Mouse (Mus musculus) hindbrain, postnatal 0 days (tissue): ENCODE data around the gene Ddx39. TPM values are rescaled to one million over a fixed set of nuclear protein-coding genes. Genes with fewer than 3 reads are reported as not detected.

Source experiments
- ATAC-seq: fragments of 200-750 bp; cut with Nextera tagmentation; 2 replicates; pipeline ENCODE4 v1.8.0; 2017; ENCODE audit warnings: mild to moderate bottlenecking, moderate TSS enrichment, moderate library complexity
- DNase-seq: peaks from one replicate; pipeline ENCODE4 v3.0.0-alpha.2; 2015; ENCODE audit warnings: low spot score
- H3K27ac ChIP-seq: fragments of 300-500 bp; sonication (generic); 2 replicates; pipeline ENCODE4 v1.5.1; 2014; ENCODE audit warnings: mild to moderate bottlenecking
- H3K27me3 ChIP-seq: fragments of 300-500 bp; sonication (generic); 2 replicates; pipeline ENCODE4 v1.6.1; 2014; ENCODE audit warnings: low read length, mixed read lengths; ENCODE audit not compliant: insufficient read depth
- H3K36me3 ChIP-seq: fragments of 300-500 bp; sonication (generic); 2 replicates; pipeline ENCODE4 v1.6.1; 2014; ENCODE audit warnings: low read length, mixed read lengths; ENCODE audit not compliant: insufficient read depth
- H3K4me1 ChIP-seq: fragments of 300-500 bp; sonication (generic); 2 replicates; pipeline ENCODE4 v1.6.1; 2014; ENCODE audit warnings: antibody characterized with exemption, low read length, mixed read lengths; ENCODE audit not compliant: insufficient read depth
- H3K4me2 ChIP-seq: fragments of 300-500 bp; sonication (generic); 2 replicates; pipeline ENCODE4 v1.6.1; 2014; ENCODE audit warnings: low read depth, mild to moderate bottlenecking, low read length, moderate library complexity, mixed read lengths
- H3K4me3 ChIP-seq: fragments of 300-500 bp; sonication (generic); 2 replicates; pipeline ENCODE4 v1.5.1; 2014; ENCODE audit warnings: low read length
- H3K9ac ChIP-seq: fragments of 300-500 bp; sonication (generic); replicated peaks from 2 replicates; pipeline ENCODE4 v1.6.1; 2014; ENCODE audit warnings: mild to moderate bottlenecking, low read length, moderate library complexity, mixed read lengths
- H3K9me3 ChIP-seq: fragments of 300-500 bp; sonication (generic); 2 replicates; pipeline ENCODE4 v1.6.1; 2016; ENCODE audit warnings: low read length, mixed read lengths
- CTCF ChIP-seq: IDR thresholded peaks from 2 replicates; pipeline ENCODE4 v1.5.1; 2016; ENCODE audit warnings: antibody characterized with exemption, control low read depth, low read depth
- WGBS: fragments of 180-500 bp; shearing (Covaris S2); extraction: QIAGEN DNeasy Blood & Tissue Kit; methylation state at CpG from one replicate; pipeline ENCODE4 v1.1.7; 2014; 5-methylcytosine and 5-hydroxymethylcytosine counted together
- polyA plus RNA-seq: library from polyadenylated mRNA; unstranded; fragments of >200 nt; fragmentation: Nextera tagmentation; extraction: Ambion mirVana; gene quantifications from 2 replicates; pipeline ENCODE4 v1.2.1, GENCODE M21; 2015
- total RNA-seq: library from RNA; depleted of rRNA; stranded (reverse); fragments of >200 nt; gene quantifications from 2 replicates; pipeline ENCODE4 v1.2.3, GENCODE M21; 2014; rRNA removed

Ddx39 gene
- total RNA-seq (36.2 and 44.6 TPM in 2 replicates), polyA plus RNA-seq (72.3 and 75.9 TPM in 2 replicates)

- H3K27ac ChIP-seq, result peak within 1 kb of the TSS; percentile 93
- H3K9me3 ChIP-seq, result no peaks in the 10 kb centered on the region
- 0 out of 2 replicates have a peak, but pooled peaks cover 10% of the 10 kb centered on the region for H3K4me1 ChIP-seq
- H3K4me2 ChIP-seq, result peak within 1 kb of the TSS; percentile 85
- no peaks in the 10 kb centered on the region for H3K27me3 ChIP-seq
- WGBS, result under 1% methylated on average over 59 of the region's 63 CpGs
- peak within 1 kb of the TSS; percentile 94 for H3K4me3 ChIP-seq
- H3K36me3 ChIP-seq, result peaks cover 1% of the 10 kb centered on the region; the same call in 1 of the 2 replicates
- DNase-seq, result peak; percentile 98
- peak within 1 kb of the TSS; percentile 84 for H3K9ac ChIP-seq
- 0 out of 2 replicates have a peak, but pooled peaks have one; percentile 7 for TF ChIP-seq CTCF
- ATAC-seq, result peak; percentile 100
Observed at GRCm38 (mm10) chr8:83715031-83715690, at the start of gene Ddx39. Gene Ddx39 (plus strand): TSS chr8:83715177.

DNA sequence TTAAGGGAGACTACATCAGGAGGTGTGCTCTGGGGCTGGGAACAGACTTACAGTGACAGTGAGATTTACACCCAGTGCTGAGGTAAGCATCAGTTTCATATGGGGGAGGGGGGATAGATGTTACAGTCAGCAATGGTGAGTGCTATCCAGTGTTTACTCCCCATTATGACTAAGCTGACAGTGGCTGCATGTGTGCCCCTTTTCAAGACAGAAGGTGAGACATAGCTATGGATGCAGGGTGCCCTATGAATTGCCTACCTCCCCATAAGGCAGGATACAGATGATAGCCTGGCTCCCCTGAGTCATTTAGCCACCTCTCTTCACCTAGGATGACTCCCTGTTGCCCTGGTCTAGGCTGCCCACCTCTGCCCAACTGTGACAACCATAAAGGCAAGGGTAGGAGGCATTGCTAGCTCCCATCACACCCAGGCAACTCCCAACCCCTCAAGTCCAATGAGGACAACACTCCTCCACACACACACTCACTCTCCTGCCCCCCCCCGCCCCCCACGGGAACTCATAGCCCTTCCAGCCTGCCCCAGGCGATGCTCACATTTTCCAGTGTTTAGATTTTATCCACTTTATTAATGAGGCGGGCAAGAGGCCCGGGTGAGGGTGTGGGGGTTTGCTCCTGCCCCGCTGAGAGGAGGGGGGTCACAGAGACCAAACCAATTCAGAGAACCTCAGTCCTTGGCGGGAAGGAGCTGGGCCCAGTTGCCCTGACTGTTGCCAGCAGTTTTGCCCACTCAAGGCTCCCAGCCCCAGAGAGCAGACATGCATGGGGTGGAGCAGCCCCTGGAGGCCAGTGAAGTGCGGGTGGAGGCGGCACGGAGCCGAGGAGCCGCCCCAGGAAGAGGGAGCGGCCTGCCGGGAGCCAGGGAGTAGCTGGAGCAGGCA is 48.8 kb upstream of the Ddx39 start, which contains the start of gene Ptger1:
Gene Ptger1, plus strand, starts transcription at position 710 of the 897 bp plus-strand sequence.
- Histone ChIP-seq H3K4me1 (peaks cover 18% of the 10 kb centered on the region), H3K9ac (no peak within 1 kb of the TSS), H3K27me3 (no peaks in the 10 kb centered on the region), H3K4me2 (no peak within 1 kb of the TSS), H3K27ac (0 out of 2 replicates have a peak within 1 kb of the TSS, but pooled peaks have one; percentile 12), H3K9me3 (no peaks in the 10 kb centered on the region), H3K36me3 (peaks cover 19% of the 10 kb centered on the region), H3K4me3 (no peak within 1 kb of the TSS)
- no peak for TF ChIP-seq CTCF
- WGBS, result 21% methylated on average over 14 of the region's 14 CpGs
- DNase-seq, result no peak
- peak; percentile 19 for ATAC-seq

DNA sequence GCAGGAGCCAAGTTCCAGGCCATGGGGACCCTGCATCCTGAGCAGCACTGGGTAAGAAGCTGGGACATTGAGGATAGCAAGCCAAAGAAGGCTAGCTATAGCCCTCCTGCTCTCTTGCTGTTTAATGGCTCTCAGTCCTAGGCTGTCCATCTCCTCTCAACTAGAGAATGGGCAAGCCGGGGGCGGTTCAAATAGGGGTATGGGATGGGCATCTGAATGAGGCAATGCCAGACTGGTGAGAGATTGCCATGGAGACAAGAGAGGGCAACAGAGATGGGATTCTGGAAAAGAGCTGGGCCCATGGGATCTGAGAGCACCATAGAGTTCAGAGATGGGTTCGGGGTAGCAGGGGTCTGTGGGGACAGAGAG is 48.1 kb upstream of the Ddx39 start:
- DNase-seq (no peak), ATAC-seq (0 out of 2 replicates have a peak, but pooled peaks have one; percentile 18)
- Histone ChIP-seq H3K4me3 (no peak overlapping the region), H3K4me1 (peaks cover 15% of the 10 kb centered on the region; the same call in 1 of the 2 replicates), H3K36me3 (peaks cover 25% of the 10 kb centered on the region), H3K9ac (no peak overlapping the region), H3K4me2 (no peak overlapping the region), H3K27ac (0 out of 2 replicates have a peak overlapping the region, but pooled peaks have one; percentile 12), H3K9me3 (no peaks in the 10 kb centered on the region), H3K27me3 (no peaks in the 10 kb centered on the region)
- WGBS, result 77% methylated on average over 3 of the region's 3 CpGs
- no peak for TF ChIP-seq CTCF

DNA sequence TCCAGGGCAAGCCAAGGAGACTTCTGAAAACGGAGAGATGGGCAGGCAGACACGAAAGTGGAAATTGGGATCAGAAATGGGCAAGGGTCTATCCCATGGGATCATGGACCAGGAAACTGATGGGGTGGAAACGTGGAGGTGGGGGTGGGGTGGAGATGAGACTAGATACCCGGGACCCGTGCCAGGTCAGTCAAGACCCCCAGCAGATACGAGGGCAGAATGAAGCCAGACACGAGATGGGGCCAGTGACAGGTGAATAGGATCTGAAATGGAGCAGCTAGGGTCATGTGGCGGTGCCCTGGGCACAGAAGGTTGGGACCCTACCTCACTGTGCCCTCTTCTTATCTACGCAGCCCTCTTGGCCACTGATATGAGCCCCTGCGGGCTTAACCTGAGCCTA is 47.5 kb upstream of the Ddx39 start:
- 70% methylated on average over 10 of the region's 10 CpGs for WGBS
- Histone ChIP-seq H3K9me3 (no peaks in the 10 kb centered on the region), H3K4me1 (peaks cover 13% of the 10 kb centered on the region; the same call in 1 of the 2 replicates), H3K27ac (0 out of 2 replicates have a peak overlapping the region, but pooled peaks have one; percentile 12), H3K27me3 (no peaks in the 10 kb centered on the region), H3K4me3 (no peak overlapping the region), H3K4me2 (no peak overlapping the region), H3K36me3 (peaks cover 30% of the 10 kb centered on the region), H3K9ac (no peak overlapping the region)
- peak; percentile 0; the same call in 1 of the 2 replicates for ATAC-seq
- no peak for DNase-seq
- TF ChIP-seq CTCF, result no peak

DNA sequence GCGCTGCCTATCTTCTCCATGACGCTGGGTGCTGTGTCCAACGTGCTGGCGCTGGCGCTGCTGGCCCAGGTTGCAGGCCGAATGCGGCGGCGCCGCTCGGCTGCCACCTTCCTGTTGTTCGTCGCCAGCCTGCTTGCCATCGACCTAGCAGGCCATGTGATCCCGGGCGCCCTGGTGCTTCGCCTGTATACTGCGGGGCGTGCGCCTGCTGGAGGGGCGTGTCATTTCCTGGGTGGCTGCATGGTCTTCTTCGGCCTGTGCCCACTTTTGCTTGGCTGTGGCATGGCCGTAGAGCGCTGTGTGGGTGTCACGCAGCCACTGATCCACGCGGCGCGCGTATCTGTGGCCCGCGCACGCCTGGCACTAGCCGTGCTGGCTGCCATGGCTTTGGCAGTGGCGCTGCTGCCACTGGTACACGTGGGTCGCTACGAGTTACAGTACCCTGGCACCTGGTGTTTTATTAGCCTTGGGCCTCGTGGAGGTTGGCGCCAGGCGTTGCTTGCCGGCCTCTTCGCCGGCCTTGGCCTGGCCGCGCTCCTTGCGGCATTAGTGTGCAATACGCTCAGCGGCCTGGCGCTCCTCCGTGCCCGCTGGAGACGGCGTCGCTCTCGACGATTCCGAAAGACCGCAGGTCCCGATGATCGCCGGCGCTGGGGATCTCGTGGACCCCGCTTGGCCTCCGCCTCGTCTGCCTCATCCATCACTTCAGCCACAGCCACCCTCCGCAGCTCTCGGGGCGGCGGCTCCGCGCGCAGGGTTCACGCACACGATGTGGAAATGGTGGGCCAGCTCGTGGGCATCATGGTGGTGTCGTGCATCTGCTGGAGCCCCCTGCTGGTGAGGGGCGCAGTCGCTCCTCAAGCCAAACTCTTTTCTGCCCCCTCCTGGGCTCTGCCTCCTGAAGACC is 46.7 kb upstream of the Ddx39 start:
- H3K36me3 ChIP-seq, result peaks cover 37% of the 10 kb centered on the region
- ATAC-seq, result peak; percentile 71

More for the DNA sequence above, 46.7 kb upstream of the Ddx39 start:
- peaks cover 10% of the 10 kb centered on the region; the same call in 1 of the 2 replicates for H3K4me1 ChIP-seq
- H3K27ac ChIP-seq, result peak overlapping the region; percentile 67; the same call in 1 of the 2 replicates
- TF ChIP-seq CTCF, result peak; percentile 92
- peak overlapping the region; percentile 40; the same call in 1 of the 2 replicates for H3K9ac ChIP-seq
- H3K27me3 ChIP-seq, result no peaks in the 10 kb centered on the region
- H3K9me3 ChIP-seq, result no peaks in the 10 kb centered on the region
- peak overlapping the region; percentile 24 for H3K4me3 ChIP-seq
- DNase-seq, result peak; percentile 89
- WGBS, result 25% methylated on average over 80 of the region's 80 CpGs
- peak overlapping the region; percentile 53 for H3K4me2 ChIP-seq
